Mouse (Mus musculus): Measurements from ENCODE around the gene Tfcp2. TPM values are rescaled to one million over a fixed set of nuclear protein-coding genes. Genes with fewer than 3 reads are reported as not detected.

Tfcp2 gene
- polyA plus RNA-seq, 1 experiment: 14.2 TPM

DNA sequence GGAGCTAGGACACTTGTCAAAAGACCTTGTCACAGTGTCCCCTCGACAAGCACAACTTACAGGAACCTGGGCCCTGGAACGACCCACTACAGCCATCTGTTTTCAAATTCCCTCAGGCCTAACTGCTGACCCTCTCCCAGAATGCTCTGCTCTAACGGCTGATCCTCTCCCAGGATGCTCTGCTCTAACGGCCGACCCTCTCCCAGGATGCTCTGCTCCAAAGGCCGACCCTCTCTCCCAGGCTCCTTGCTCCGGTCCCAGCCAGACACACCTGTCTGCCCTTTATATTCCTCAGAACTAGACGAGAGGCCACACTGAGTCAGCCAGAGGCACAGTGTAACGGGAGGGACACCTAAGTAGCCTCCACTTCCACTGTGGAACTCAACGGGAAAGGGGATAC, 28.3 kb upstream of the Tfcp2 start:
- TF ChIP-seq CTCF (IDR thresholded peaks at IDR 0.05; ENCODE audit: low read depth, low read length): no peak
- no peak for TF ChIP-seq EP300 (IDR thresholded peaks at IDR 0.05; ENCODE audit: insufficient read depth, low read depth, low read length)
- no peak for TF ChIP-seq POLR2A (IDR thresholded peaks at IDR 0.05; ENCODE audit: insufficient read depth, low read length)
- H3K27me3 ChIP-seq (ENCODE audit: control insufficient read depth, insufficient read depth, low read length, poor library complexity, severe bottlenecking): no peaks in the 10 kb centered on the region
- no peak overlapping the region for H3K9ac ChIP-seq (ENCODE audit: low read depth, poor library complexity, severe bottlenecking)
- no peaks in the 10 kb centered on the region for H3K9me3 ChIP-seq (replicated peaks; ENCODE audit: control insufficient read depth, insufficient read depth, low read length, poor library complexity, severe bottlenecking)
- H3K4me1 ChIP-seq (ENCODE audit: control insufficient read depth, insufficient read depth, low read length): no peaks in the 10 kb centered on the region
- no peak overlapping the region for H3K4me3 ChIP-seq (ENCODE audit: low read depth, low read length)
- H3K27ac ChIP-seq (ENCODE audit: insufficient read depth, low read length): no peak overlapping the region
- H3K36me3 ChIP-seq (ENCODE audit: control insufficient read depth, insufficient read depth, low read length, poor library complexity, severe bottlenecking): no peaks in the 10 kb centered on the region

DNA sequence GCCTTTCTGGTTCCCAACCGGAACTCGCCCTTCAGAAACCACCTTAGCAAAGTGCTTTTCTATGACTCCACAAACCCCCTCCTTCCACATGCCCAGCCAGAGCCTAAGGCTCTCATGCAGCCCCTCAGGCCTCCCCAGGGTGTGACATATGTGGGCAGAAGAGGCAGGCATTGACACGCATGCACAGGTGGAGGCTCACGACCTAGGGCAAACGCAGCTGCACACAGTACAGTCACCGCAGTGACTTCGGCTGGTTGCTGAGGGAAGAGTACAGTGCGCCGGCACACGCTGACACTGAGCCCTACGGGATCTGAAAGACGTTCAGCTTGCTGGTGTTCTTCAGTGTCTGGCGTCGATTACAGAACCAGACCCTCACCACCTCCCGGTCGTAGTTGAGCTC, 26.2 kb upstream of the Tfcp2 start:
- Histone ChIP-seq H3K4me3 (ENCODE audit: low read depth, low read length) (no peak overlapping the region), H3K27me3 (ENCODE audit: control insufficient read depth, insufficient read depth, low read length, poor library complexity, severe bottlenecking) (no peaks in the 10 kb centered on the region), H3K4me1 (ENCODE audit: control insufficient read depth, insufficient read depth, low read length) (no peaks in the 10 kb centered on the region), H3K27ac (ENCODE audit: insufficient read depth, low read length) (no peak overlapping the region), H3K36me3 (ENCODE audit: control insufficient read depth, insufficient read depth, low read length, poor library complexity, severe bottlenecking) (no peaks in the 10 kb centered on the region), H3K9me3 (replicated peaks; ENCODE audit: control insufficient read depth, insufficient read depth, low read length, poor library complexity, severe bottlenecking) (no peaks in the 10 kb centered on the region), H3K9ac (ENCODE audit: low read depth, poor library complexity, severe bottlenecking) (no peak overlapping the region)
- TF ChIP-seq EP300 (IDR thresholded peaks at IDR 0.05; ENCODE audit: insufficient read depth, low read depth, low read length) (no peak), POLR2A (IDR thresholded peaks at IDR 0.05; ENCODE audit: insufficient read depth, low read length) (no peak), CTCF (IDR thresholded peaks at IDR 0.05; ENCODE audit: low read depth, low read length) (no peak)

DNA sequence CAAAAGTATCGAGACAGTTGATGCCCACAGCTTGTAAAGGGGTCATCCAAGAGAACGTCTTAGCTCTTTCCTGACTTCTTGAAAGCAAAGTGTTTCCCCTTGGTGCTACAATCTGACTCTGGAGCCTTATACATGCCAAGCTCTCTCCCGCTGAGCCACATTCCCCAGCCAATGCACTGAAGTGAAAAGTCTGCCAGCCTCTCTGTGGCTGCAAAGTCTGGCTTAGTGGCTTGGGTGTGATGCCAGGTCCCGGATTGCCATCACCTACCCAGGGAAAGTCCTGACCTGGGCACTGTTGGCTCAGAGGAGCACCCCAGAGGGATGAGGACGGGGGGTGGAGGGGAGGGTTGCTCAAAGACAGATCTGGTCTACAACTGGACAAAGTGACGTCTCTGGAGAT, 25.0 kb upstream of the Tfcp2 start:
- H3K36me3 ChIP-seq (ENCODE audit: control insufficient read depth, insufficient read depth, low read length, poor library complexity, severe bottlenecking): no peaks in the 10 kb centered on the region
- no peaks in the 10 kb centered on the region for H3K4me1 ChIP-seq (ENCODE audit: control insufficient read depth, insufficient read depth, low read length)
- no peaks in the 10 kb centered on the region for H3K27me3 ChIP-seq (ENCODE audit: control insufficient read depth, insufficient read depth, low read length, poor library complexity, severe bottlenecking)
- TF ChIP-seq EP300 (IDR thresholded peaks at IDR 0.05; ENCODE audit: insufficient read depth, low read depth, low read length) (no peak), CTCF (IDR thresholded peaks at IDR 0.05; ENCODE audit: low read depth, low read length) (no peak), POLR2A (IDR thresholded peaks at IDR 0.05; ENCODE audit: insufficient read depth, low read length) (no peak)
- H3K9me3 ChIP-seq (replicated peaks; ENCODE audit: control insufficient read depth, insufficient read depth, low read length, poor library complexity, severe bottlenecking): no peaks in the 10 kb centered on the region
- H3K4me3 ChIP-seq (ENCODE audit: low read depth, low read length): no peak overlapping the region
- no peak overlapping the region for H3K9ac ChIP-seq (ENCODE audit: low read depth, poor library complexity, severe bottlenecking)
- H3K27ac ChIP-seq (ENCODE audit: insufficient read depth, low read length): no peak overlapping the region

DNA sequence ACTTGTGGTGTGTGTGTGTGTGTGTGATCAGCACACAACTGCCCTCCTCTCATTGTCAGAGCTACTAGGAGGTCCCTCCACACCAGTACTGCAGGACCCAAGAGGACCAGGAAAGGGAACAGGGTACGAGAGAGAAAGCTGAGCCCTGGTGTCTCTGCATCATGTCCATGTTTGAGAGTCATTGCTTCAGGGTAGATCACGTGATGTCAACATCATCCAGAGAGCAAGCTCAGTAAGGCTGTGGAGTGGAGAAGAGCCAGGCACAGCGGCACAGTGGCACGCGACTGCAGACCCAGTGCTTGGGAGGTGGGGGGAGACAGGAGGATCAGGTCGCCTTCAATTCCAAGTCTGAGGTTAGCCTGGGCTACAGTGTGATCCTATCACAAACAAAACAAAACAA, 24.6 kb upstream of the Tfcp2 start:
- Histone ChIP-seq H3K4me1 (ENCODE audit: control insufficient read depth, insufficient read depth, low read length) (no peaks in the 10 kb centered on the region), H3K9ac (ENCODE audit: low read depth, poor library complexity, severe bottlenecking) (no peak overlapping the region), H3K36me3 (ENCODE audit: control insufficient read depth, insufficient read depth, low read length, poor library complexity, severe bottlenecking) (no peaks in the 10 kb centered on the region), H3K9me3 (replicated peaks; ENCODE audit: control insufficient read depth, insufficient read depth, low read length, poor library complexity, severe bottlenecking) (no peaks in the 10 kb centered on the region), H3K4me3 (ENCODE audit: low read depth, low read length) (no peak overlapping the region), H3K27me3 (ENCODE audit: control insufficient read depth, insufficient read depth, low read length, poor library complexity, severe bottlenecking) (no peaks in the 10 kb centered on the region), H3K27ac (ENCODE audit: insufficient read depth, low read length) (no peak overlapping the region)
- no peak for TF ChIP-seq EP300 (IDR thresholded peaks at IDR 0.05; ENCODE audit: insufficient read depth, low read depth, low read length)
- TF ChIP-seq POLR2A (IDR thresholded peaks at IDR 0.05; ENCODE audit: insufficient read depth, low read length): no peak
- TF ChIP-seq CTCF (IDR thresholded peaks at IDR 0.05; ENCODE audit: low read depth, low read length): no peak

DNA sequence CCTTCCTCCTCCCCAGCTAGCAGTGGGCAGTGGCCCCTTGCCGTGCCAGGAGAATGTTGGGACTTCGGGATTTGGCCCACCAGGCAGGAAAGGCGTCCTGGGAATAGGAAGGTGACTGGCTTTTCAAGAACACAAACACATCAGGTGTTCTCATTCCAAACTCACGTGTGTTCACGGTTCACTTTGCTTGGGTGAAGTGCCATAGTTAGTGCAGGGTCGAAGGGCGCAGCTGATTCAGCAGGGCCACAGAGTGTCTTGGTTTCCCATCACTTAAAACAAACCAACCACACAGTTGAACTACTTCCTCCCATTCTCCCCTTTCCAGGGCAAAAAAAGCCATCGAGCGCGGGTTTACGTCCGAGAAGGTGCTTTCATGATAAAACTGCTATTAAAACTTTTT, 23.6 kb upstream of the Tfcp2 start:
- Histone ChIP-seq H3K4me3 (ENCODE audit: low read depth, low read length) (no peak overlapping the region), H3K27ac (ENCODE audit: insufficient read depth, low read length) (no peak overlapping the region), H3K9me3 (replicated peaks; ENCODE audit: control insufficient read depth, insufficient read depth, low read length, poor library complexity, severe bottlenecking) (no peaks in the 10 kb centered on the region), H3K27me3 (ENCODE audit: control insufficient read depth, insufficient read depth, low read length, poor library complexity, severe bottlenecking) (no peaks in the 10 kb centered on the region), H3K36me3 (ENCODE audit: control insufficient read depth, insufficient read depth, low read length, poor library complexity, severe bottlenecking) (no peaks in the 10 kb centered on the region), H3K4me1 (ENCODE audit: control insufficient read depth, insufficient read depth, low read length) (no peaks in the 10 kb centered on the region), H3K9ac (ENCODE audit: low read depth, poor library complexity, severe bottlenecking) (no peak overlapping the region)
- TF ChIP-seq EP300 (IDR thresholded peaks at IDR 0.05; ENCODE audit: insufficient read depth, low read depth, low read length) (no peak), POLR2A (IDR thresholded peaks at IDR 0.05; ENCODE audit: insufficient read depth, low read length) (no peak), CTCF (IDR thresholded peaks at IDR 0.05; ENCODE audit: low read depth, low read length) (no peak)

DNA sequence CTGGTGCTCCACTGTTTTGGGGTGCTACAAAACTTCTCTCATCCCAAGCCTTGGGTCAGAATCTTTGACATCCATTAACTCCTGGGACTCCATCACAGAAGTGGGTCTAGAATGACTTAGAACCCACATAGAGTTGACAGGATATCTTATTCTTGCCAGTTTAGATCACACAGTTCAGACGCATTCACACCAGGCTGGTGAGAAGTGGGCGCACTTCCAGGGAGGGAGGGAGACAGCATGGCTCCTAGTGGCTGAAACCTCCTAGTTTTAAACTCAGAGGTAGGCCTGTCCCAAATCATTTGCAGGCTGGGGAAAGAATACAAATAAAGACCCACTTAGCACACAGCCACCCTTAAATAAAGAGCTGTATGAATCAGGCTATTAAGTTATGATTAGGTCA, 22.6 kb upstream of the Tfcp2 start:
- TF ChIP-seq CTCF (IDR thresholded peaks at IDR 0.05; ENCODE audit: low read depth, low read length) (no peak), POLR2A (IDR thresholded peaks at IDR 0.05; ENCODE audit: insufficient read depth, low read length) (no peak), EP300 (IDR thresholded peaks at IDR 0.05; ENCODE audit: insufficient read depth, low read depth, low read length) (no peak)
- Histone ChIP-seq H3K27me3 (ENCODE audit: control insufficient read depth, insufficient read depth, low read length, poor library complexity, severe bottlenecking) (no peaks in the 10 kb centered on the region), H3K9me3 (replicated peaks; ENCODE audit: control insufficient read depth, insufficient read depth, low read length, poor library complexity, severe bottlenecking) (no peaks in the 10 kb centered on the region), H3K4me1 (ENCODE audit: control insufficient read depth, insufficient read depth, low read length) (no peaks in the 10 kb centered on the region), H3K27ac (ENCODE audit: insufficient read depth, low read length) (no peak overlapping the region), H3K9ac (ENCODE audit: low read depth, poor library complexity, severe bottlenecking) (no peak overlapping the region), H3K36me3 (ENCODE audit: control insufficient read depth, insufficient read depth, low read length, poor library complexity, severe bottlenecking) (no peaks in the 10 kb centered on the region), H3K4me3 (ENCODE audit: low read depth, low read length) (no peak overlapping the region)

Measured in ES-Bruce4 (cell line).